Mouse (Mus musculus) liver (tissue): ENCODE measurements around the gene Fgd6.

Experiments used
- DNase-seq: peaks from one replicate; pipeline ENCODE4 v3.0.0-alpha.2; 2020; ENCODE audit warnings: mixed read lengths

Gene Fgd6

DNA sequence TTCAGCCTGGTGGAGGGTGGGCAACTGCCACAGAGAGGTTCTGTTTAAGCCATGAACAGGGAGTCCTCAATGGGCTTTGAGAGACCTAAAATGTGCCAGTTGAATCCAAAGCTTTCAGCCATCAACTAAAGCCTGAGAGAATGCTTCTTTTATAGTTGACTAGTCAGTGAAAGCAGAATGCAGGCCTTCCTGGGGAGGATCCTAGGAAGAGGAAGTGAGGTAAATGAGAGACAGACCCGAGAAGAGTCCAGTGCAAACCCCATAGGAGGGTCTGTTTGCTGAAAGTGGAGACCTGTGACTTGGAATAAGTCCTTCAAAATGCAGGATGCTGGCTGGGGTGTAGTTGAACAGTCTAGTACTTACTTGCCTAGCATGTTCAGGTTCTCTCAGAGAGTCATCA is 11.2 kb downstream of the Fgd6 start:
- DNase-seq: no peak

DNA sequence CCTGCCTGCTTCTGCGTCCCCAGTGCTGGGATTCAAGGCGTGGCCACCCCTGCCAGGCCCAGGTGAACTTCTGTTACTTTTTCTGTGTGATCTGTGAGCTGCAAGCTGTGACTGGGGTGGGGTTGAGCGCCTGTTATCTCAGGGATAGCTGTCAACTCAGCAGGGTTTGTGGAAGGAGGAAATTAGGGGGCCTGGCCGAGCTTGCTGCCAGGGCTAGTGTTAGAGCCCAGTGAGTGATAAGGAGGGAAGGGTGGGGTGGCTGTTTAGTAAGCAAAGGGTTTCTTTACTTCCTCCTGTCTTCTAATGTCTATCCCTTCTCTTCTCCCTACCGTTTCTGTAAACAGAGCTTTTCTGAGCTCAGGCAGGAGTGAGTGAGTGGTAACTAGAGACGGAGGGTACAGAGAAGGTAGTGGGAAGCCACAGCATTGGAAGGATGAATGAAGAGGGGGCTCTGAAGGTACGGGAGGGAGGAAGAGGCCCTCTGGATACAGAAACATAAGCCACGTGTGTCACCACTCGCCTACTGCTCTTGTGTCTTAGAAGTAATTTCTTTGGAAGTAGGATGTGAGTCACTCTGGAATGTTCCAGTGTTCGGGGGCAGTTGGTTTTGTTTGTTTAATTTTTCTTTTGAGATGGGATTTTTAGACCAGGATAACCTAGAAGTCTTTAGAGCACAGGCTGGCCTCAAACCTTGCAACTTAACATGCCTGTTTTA is 12.2 kb downstream of the Fgd6 start:
- DNase-seq: peak; percentile 89

DNA sequence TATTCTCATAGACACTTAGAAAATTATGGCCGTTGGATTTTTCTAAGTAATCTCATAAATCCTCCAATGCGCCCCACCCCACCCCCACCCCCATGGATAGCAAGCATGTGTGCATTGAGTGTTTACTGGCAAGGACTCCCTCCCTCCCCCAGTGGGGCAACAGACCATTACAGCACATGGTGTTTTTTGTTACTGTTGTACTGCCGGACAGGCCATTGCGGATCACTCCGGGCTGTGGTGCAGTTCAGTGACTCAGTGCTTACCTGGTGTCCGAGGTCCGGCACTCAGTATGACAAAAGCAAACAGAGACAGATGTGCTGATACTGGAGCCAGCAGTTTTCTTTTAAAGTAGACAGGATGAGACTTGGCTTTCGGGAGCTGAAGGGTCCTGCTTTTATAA is 13.3 kb downstream of the Fgd6 start:
- DNase-seq: peak; percentile 36

DNA sequence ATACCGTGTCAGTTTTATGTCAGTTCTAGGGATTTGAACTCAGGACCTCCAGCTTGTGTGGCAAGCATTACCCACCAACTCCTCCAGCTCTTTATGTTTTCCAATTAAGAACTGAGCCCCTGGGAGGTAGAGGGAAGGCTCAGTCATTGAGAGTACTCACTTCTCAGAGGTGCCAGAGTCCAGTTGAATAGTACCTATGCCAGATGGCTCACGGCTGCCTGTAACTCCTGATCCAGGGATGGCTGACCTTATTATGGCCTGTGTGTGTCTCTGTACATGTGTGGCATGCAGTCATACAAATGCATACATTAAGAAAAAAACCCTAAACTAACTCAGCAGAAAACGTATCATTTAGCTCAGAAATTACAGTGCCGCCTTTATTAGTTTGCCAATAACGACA is 14.9 kb downstream of the Fgd6 start:
- no peak for DNase-seq

DNA sequence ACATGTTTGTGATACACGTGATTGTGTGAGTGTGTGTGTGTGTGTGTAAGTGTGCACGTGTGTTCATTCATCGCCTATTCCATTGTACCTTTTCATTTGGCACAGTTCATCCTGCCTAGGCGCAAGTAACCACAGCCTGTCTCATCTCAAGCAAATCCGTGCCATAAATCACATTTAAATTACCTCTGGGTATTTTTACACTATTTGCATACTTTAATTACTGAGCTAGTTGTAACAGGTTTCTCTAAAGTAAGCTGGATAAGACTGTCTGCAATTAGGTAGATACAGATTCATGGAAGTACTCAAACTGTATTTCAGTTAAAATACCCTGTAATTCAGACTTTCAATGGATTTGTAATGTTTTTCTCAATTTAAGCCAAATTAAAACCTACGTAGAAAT is 20.7 kb downstream of the Fgd6 start:
- DNase-seq: no peak

DNA sequence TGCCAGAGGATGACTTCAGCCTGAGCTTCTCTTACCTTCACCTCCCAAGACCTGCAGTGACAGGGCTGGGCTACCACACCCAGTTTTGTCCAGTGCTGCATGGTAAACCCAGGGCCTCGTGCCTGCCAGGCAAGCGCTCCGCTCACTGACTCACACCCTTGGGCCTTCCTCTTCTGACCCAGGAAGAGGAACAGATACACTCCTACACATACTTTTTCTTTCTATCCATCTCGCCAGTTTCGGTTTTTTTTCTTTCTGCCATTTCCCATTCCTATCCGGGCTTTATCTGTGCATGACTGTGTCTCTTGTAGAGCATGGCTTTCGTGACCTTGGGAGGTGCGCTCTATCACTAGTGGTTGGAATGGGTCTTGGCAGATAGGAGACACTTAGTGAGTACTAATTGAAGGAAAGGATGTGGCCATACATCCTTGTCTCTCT is 23.8 kb downstream of the Fgd6 start:
- peak; percentile 30 for DNase-seq

DNA sequence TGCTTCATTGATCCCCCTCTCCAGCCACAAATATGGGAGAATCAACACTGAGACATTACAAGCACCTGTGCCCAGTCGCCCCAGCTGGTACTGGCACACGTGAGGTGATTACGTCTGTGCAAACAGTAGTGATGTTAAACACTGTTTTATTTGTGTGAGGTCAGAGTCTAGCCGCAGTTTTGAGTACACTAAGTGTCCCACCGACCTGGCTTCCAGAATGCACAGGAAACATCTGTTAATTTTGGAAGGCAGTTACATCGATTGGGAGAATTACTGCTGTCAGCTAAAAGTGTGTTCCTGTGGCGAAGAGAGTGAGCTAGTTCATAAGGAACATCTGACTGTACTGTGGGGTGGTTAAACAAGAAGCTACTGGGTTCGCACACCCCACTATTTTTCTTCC is 24.4 kb downstream of the Fgd6 start:
- DNase-seq: no peak

DNA sequence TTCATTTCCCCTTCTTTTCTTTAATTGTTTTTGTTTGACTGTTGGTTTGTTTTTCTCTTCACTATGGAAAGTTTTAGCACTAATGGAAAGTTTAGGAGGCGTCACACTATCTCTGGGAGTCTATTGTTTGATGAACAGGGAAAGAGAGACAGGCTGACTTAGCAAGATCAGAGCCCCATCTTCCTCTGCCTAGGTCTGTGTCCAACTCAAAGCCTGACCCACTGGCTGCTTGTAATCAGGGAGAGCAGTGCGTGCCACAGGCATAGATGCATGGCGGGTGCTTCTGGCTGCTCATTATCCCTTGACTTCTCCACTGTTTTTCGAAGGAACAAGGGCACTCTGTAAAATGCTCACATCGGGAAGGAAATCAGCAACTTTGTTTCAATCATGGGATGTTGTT is 26.6 kb downstream of the Fgd6 start:
- no peak for DNase-seq

DNA sequence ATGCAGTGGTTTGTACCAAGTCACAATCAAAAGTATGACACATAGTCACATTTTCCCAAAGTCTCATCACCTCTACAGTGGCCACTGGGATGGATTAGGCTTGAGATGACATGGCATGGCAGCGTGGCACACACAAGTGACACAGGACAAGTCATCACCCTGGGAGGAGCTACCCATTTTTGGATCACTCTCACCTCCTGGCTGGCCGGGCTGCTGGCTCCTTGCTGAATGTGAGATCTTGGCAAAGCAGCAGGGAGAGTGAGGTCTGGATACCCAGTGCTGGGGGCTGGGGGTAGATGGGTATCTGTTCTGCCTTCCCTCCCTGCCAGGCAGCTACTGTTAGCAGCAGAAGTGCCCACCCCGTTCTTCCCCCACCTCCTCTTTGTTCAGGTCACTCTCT is 31.1 kb downstream of the Fgd6 start:
- DNase-seq: no peak

DNA sequence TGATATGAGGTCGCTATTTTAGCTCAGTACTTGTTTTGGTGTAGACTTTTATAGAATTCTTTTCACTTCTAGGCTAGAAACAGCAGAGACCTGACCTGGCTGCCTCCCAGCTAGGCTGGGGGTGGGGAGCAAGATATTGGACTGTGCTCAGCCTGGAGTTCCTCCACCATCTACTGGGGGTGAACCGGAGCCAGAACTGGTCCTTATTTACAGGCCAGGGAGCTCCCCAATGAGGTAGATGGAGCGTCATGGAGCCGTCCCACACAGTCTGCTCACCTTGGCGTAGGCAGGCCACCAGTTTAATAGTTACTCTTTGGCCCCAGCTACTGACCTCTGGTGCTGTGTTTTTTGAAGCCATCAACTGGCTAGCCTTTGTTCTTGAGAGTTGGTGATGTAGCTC is 32.9 kb downstream of the Fgd6 start:
- peak; percentile 18 for DNase-seq

DNA sequence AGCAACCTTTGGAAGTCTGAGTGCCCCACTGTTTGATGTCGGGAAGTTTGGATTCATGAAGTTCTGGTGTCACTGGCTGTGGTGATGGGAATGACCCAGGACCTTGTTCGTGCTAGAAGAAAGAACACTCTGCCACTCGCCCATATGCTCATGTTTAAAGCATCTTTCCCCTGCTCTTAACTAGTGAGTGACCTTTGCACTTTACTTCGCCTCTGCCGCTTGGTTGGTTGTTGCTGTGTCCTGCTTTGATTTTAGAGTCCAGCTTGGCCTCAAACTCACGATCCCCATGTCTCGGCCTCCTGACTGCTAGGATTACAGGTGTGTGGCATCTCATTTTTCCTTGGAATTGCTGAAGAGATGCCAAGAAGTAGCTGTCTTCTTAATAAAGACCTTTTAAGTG is 35.8 kb downstream of the Fgd6 start:
- no peak for DNase-seq

DNA sequence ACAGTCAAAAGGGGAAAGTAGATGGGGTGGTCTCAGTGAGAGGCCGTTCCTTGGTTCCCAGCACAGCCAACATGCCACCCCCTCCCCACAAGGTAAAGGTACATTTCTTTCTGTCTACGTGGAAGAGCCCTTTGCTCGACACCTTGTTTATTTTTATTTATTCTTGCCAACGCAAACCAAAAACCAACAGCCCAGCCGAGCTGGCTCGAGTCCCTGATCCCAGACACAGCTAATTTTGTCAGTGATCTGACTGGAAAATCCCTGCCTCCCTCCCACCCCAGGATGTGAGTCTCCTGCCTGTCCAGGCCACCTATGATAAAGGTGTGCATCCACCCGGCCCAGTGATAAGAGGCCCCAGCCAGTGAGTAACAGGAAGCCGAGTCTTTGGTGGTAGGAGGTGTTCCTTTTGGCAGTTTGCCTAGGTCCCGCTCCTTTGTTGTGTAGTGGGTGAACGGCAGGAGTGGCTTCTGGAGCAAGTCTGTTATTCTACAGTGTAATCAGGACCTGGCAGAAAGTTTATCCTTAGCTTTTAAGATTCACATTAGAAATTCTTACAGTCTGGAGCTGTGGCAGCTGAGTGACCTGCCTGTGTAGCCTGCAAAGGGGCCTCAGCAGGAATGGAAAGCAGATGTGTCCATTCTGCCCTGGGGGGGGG is 36.6 kb downstream of the Fgd6 start:
- DNase-seq: peak; percentile 71

DNA sequence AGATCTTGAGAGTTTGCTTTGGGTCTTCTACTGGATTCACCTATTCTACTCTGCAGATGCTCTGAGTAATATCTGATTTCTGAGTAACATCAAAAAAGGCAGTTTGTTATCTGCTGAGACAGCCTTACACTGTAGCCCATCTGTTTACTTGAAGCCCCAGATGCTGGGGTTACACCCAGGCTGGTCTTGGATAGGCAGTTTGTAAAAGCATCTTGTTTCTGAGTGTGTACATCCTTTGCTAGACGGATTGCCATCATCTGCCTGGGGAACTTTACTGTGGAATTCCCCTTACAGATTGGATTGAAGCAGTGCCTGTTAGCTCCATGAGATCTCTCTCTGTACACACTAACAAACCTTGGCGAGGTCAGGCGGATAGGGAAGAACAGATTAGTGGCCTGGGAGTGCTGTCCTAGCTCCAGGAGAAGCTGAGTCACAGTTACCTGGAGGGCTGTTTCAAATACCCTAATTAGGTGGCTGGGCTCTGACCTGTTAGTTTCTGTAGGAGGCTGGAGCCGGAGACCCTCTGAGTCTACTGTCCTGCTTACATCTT is 37.2 kb downstream of the Fgd6 start:
- DNase-seq: peak; percentile 52

DNA sequence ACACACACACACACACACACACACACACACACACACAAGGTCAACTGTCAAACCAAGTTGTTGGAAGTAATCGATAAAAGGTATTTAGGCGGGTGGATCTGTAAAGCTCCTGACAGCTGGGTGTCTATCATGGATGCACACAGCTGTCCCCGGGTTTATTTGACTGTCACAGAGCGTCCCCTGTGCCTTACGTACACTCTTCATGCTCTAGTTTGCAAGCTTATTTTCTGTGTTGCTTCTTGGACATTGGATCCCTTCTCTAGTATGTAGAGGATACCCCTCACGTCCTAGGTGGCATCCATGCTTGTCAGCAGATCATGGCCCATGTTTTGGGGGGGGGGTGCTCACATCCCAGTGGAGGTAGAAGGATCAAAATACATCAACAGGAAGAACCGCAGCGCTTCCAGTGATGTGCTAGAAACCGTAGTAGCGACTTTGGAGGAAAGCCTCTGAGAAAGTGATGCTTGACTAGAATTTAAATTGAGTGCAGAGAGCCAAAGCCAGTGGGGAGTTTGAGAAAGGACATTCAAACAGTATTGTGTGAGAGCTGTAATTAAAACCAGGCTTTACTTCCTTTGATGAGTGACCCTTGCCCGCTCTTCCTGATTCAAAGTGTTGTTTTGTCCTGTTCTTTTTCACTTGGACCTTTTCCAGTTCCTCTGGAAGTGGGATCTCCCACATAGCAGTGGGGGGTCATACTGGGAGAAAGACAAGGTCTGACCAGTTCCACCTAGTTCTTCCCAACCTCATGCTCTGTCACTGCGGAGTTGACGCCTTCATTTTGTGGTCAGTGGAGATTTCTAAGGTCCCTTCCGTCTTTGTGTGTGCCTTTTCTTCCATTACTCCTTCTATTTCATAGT is 41.4 kb downstream of the Fgd6 start:
- no peak for DNase-seq

DNA sequence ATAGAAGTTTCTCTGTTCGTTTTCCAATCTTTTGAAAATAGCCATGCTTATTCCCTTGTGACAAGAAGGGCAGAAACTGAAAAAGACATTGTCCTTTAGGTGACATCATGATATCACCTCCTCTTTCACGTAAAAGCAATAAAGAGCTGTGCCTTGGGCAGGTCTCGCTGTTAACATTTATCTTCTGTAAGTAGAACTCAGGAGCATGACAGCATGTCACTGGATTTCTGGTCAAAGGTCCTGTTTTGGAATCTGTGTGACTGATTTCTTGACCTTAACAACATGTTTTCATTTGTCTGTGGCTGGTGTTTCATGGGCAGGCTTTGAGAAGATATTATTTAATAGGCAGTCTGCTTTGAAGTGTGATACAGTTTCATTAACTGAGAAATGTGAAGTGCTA is 44.9 kb downstream of the Fgd6 start:
- DNase-seq: no peak

DNA sequence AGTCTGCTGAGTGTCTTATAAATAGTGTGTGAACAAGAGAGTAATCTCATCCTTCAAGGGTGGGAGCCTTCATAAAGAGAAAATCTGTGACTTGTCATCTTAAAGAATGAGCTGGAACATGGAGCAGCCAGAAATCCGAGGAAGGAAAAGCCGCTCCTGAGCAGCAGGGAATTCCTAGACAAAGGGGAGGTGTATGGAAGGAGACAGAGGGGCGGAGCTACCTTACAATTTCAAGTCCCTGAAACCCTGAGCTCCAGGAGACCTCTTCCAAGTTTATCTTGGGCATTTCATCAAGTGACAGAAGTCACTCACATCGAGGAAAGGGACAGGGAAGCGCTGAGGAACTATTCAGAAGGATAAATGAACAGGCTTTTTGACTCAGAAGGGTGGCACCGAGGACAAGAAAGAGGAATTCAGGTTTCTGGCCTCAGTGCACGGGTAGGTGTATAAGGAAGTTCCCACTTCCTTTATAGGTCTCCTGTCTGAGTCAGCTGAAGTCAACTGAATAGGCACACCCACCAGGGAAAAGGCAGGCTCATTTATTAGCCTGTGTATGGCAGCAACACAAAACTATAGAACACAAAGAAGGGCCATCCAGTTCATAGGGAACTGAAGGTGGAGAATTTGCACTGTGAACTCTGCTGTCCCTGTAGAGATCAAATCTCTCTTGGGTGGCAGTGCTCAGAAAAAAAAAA is 46.4 kb downstream of the Fgd6 start:
- no peak for DNase-seq

DNA sequence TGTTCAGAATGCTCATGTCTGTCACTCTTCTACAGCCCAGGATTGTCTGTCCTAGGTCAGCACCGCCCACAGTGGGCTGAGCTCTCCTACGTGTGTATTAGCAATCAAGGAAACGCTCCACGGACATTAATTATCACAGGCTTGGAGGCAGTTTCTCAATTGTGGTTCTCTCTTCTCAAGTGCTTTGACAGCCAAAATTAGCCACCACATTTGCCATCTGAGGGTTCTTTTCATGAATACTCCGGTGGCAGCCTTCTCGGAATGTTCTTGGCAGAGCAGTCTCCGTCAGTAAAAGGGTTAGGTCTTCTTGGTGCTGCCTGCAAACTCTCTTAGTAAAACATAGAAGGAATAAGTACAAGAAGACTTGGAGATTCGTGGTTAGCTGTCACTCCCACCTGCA is 50.5 kb downstream of the Fgd6 start:
- no peak for DNase-seq

DNA sequence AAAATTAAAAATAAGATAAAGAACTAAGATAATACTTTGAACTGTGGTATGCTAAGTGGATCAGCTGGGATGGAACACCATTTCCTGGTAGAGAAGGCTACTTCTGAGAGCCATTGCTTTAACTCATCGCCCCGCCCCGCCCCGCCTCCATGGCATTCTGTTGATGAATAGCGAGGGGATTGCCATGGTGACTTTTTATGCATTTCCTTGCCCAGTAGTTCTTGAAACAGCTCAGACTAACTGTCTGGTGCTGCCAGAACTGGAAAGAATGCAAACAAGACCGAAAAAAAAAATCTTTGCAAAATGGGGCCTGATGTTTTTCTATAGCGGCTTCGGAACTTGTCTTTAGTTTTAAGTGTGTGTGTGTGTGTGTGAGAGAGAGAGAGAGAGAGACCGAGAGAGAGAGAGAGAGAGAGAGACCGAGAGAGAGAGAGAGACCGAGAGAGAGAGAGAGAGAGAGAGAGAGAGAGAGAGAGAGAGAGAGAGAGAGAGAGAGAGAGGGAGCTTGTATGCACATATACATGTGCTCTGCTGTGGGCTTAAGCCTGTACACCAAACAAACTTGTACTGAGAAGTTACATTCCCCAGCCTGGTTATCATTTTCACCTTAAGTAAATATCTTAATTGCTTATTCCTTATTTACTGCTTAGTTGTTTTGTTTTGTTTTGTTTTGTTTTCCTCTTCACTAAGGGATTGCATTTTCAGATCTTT is 51.7 kb downstream of the Fgd6 start:
- peak; percentile 48 for DNase-seq

DNA sequence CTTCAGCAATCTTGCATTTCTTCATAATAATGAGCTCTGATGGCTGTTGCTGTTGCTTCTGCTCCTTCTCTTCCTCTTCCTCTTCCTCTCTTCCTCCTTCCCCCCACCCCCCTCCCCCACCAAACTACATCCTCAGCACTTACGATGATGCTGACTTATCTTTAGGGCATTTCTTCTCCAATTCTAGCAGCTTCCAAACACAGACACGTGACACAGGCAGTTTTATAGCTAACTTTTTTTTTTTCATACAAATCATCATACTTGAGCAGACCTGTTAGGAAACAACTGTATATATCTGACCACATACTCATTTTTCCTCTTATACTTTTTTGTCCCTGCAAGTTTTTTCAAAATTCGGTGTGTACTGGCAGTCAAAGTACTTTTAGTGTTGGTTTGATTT is 54.2 kb downstream of the Fgd6 start:
- no peak for DNase-seq

DNA sequence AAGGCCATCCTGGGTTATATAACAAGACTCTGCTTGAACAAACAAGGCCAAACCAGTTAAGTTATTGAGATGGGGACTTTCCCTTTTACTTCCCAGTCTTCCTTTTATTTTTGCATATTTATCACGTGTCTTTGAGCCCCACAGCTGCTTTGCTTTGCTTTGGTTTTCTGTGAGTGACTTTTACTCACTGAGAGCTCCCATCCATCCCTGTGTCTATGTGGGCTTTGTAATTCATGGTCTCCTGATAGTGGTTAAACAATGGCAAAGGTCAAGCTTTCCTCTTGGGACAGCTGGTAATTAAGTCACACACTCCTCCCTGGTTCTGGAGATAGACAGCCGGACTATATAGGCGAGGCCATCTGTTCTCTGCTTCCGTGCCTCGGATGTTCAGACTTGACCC is 57.7 kb downstream of the Fgd6 start:
- no peak for DNase-seq

DNA sequence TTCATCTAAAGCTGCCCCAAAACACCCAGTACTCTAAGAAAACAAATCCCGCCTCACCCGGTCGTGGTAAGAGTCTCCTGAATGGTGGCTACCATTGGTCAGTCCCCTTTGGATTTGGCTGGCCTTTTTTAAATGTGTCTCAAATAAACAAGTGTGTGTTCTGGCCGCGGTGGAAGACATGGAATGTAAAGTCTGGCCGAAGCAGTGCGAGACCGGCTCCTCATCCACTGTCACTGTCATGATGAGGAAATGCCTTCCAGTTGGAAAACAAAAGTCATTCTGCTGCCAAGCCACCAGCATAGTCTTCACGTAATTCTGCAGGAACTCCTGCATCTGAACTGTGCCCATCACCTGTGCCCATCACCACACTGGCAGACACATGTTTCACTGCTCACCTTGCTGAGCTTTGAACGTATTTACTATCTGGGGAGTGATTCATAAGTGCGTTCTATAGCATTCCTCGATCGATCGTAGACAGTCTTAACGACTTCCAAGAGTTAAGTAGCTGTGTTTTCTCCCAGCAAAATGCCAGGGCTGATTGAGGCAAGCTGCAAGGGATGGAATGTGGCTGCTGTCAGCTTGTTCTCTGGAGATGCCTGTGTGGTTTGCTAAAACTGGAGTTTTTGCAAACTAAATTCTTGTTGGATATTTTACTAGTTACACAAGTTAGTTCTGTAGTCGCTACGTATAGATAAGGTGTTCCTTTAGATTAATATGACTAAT is 60.1 kb downstream of the Fgd6 start:
- DNase-seq: no peak
